Comparison of ENCODE assay signal across 10 mouse cellular contexts in the genomic region with DNA sequence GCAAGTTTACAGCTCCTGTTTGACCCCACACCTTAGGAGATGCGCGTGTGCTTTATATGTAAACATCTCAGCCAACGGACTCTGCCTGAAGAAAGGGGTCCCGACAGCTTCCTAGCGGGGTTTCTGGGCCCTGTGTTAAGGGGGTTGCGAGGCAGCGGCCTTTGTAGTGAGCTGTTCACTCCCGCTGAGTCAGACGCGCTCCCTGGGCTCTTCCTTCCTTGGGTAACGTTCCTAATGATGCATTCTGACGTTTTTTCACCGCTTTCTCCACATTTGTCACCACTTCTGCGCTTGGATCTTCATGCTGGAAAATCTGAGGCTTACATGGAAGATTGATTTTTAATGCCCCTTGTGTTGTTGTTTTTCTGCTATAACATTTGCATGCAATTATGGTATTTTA. TPM values are rescaled to one million over a fixed set of nuclear protein-coding genes. Genes with fewer than 3 reads are reported as not detected.
DNase-seq lines count a peak whose midpoint lies in the region; ATAC-seq and TF ChIP-seq lines count a peak whose summit lies in the region.
"Had no signal": no experiment of that assay in that cellular context is flagged by ENCODE, and none has a peak within 500 bp of the region (broad histone marks: within the 10 kb centered on the region; RNA-seq: fewer than 3 reads in every experiment).

No protein-coding gene starts in this region.

- peak overlapping the region; percentile 6; the same call in 1 of the 2 replicates for H3K4me3 ChIP-seq in lung, embryonic 14.5 days (ENCODE audit: low read depth, low read length)
- H3K4me3 ChIP-seq in forebrain, postnatal 0 days (ENCODE audit: low read depth, low read length), result no peak overlapping the region
- H3K4me3 ChIP-seq in liver, embryonic 13.5 days (replicated peaks), result peak overlapping the region; percentile 42
- no peak overlapping the region for H3K4me3 ChIP-seq in stomach, postnatal 0 days (ENCODE audit: low read depth, low read length)
- H3K4me3 ChIP-seq: megakaryocyte, embryonic 14.5 days had no signal

- 3% methylated on average over 14 of the region's 14 CpGs for WGBS in lung, embryonic 14.5 days
- WGBS in forebrain, postnatal 0 days, result 7% methylated on average over 14 of the region's 14 CpGs
- 6% methylated on average over 14 of the region's 14 CpGs for WGBS in liver, embryonic 13.5 days (ENCODE audit: insufficient replicate concordance)
- WGBS in stomach, postnatal 0 days, result 8% methylated on average over 14 of the region's 14 CpGs

- no peaks in the 10 kb centered on the region for H3K36me3 ChIP-seq in lung, embryonic 14.5 days (ENCODE audit: insufficient read depth)
- H3K36me3 ChIP-seq in forebrain, postnatal 0 days (ENCODE audit: insufficient read depth), result no peaks in the 10 kb centered on the region
- H3K36me3 ChIP-seq in liver, embryonic 13.5 days, result peaks cover 19% of the 10 kb centered on the region
- no peaks in the 10 kb centered on the region for H3K36me3 ChIP-seq in stomach, postnatal 0 days (ENCODE audit: control insufficient read depth, insufficient read depth, low read length)

- peak; percentile 50 for DNase-seq in lung, embryonic 14.5 days
- DNase-seq in lung, postnatal 4 days, result no peak
- no peak for DNase-seq in forebrain, postnatal 0 days
- DNase-seq in liver, embryonic 13.5 days, result peak; percentile 4
- no peak for DNase-seq in stomach, postnatal 0 days (ENCODE audit: low spot score)
- DNase-seq in left cerebral cortex, adult 8-10 months (ENCODE audit: low spot score in 2 of 2), result no peak
- no peak for DNase-seq in spleen, postnatal 36 days (ENCODE audit: low spot score in 2 of 2)

- no peak overlapping the region for H3K27ac ChIP-seq in lung, embryonic 14.5 days (ENCODE audit: low read depth)
- H3K27ac ChIP-seq in forebrain, postnatal 0 days (ENCODE audit: low read depth, low read length), result no peak overlapping the region
- H3K27ac ChIP-seq in liver, embryonic 13.5 days, result no peak overlapping the region; the same call in 1 of the 2 replicates
- H3K27ac ChIP-seq in stomach, postnatal 0 days (replicated peaks), result no peak overlapping the region

- H3K4me1 ChIP-seq in lung, embryonic 14.5 days (ENCODE audit: insufficient read depth), result no peaks in the 10 kb centered on the region
- no peaks in the 10 kb centered on the region for H3K4me1 ChIP-seq in forebrain, postnatal 0 days (ENCODE audit: insufficient read depth)
- peaks cover 15% of the 10 kb centered on the region for H3K4me1 ChIP-seq in liver, embryonic 13.5 days (replicated peaks)
- no peaks in the 10 kb centered on the region for H3K4me1 ChIP-seq in stomach, postnatal 0 days (replicated peaks; ENCODE audit: control insufficient read depth, insufficient read depth)

- no peak for TF ChIP-seq CTCF in lung, embryonic 14.5 days (IDR thresholded peaks at IDR 0.05; ENCODE audit: low read depth)
- no peak for TF ChIP-seq CTCF in forebrain, postnatal 0 days (IDR thresholded peaks at IDR 0.05; ENCODE audit: low read depth)
- TF ChIP-seq CTCF in stomach, postnatal 0 days (IDR thresholded peaks at IDR 0.05; ENCODE audit: low read depth), result no peak

- no peak for TF ChIP-seq EP300 in stomach, postnatal 0 days (optimal IDR thresholded peaks at IDR 0.05)

- no peaks in the 10 kb centered on the region for H3K27me3 ChIP-seq in lung, embryonic 14.5 days (ENCODE audit: insufficient read depth, low read length)
- no peaks in the 10 kb centered on the region for H3K27me3 ChIP-seq in forebrain, postnatal 0 days (ENCODE audit: insufficient read depth, low read length)
- 0 out of 2 replicates have a peak, but pooled peaks cover 2% of the 10 kb centered on the region for H3K27me3 ChIP-seq in liver, embryonic 13.5 days
- no peaks in the 10 kb centered on the region for H3K27me3 ChIP-seq in stomach, postnatal 0 days (ENCODE audit: control insufficient read depth, insufficient read depth, low read length)
- H3K27me3 ChIP-seq: Patski had no signal

- no peak overlapping the region for H3K9ac ChIP-seq in lung, embryonic 14.5 days
- H3K9ac ChIP-seq in forebrain, postnatal 0 days, result no peak overlapping the region
- H3K9ac ChIP-seq in liver, embryonic 13.5 days, result 0 out of 2 replicates have a peak overlapping the region, but pooled peaks have one; percentile 46
- H3K9ac ChIP-seq in stomach, postnatal 0 days (ENCODE audit: low read length), result no peak overlapping the region

- H3K9me3 ChIP-seq in lung, embryonic 14.5 days (ENCODE audit: low read depth, low read length), result no peaks in the 10 kb centered on the region
- no peaks in the 10 kb centered on the region for H3K9me3 ChIP-seq in forebrain, postnatal 0 days (ENCODE audit: low read length)
- no peaks in the 10 kb centered on the region for H3K9me3 ChIP-seq in liver, embryonic 13.5 days (replicated peaks)
- no peaks in the 10 kb centered on the region for H3K9me3 ChIP-seq in stomach, postnatal 0 days (ENCODE audit: control insufficient read depth, low read length)
- H3K9me3 ChIP-seq: megakaryocyte, embryonic 14.5 days had no signal

- no peak for ATAC-seq in lung, embryonic 14.5 days (ENCODE audit: insufficient read depth)
- ATAC-seq in forebrain, postnatal 0 days, result no peak
- no peak for ATAC-seq in liver, embryonic 13.5 days (ENCODE audit: low read depth)
- ATAC-seq in stomach, postnatal 0 days (ENCODE audit: low FRiP score, low TSS enrichment), result no peak
- ATAC-seq: Patski had no signal

- H3K4me2 ChIP-seq in lung, embryonic 14.5 days, result peak overlapping the region; percentile 46
- H3K4me2 ChIP-seq in forebrain, postnatal 0 days (ENCODE audit: low read depth), result peak overlapping the region; percentile 23; the same call in 1 of the 2 replicates
- H3K4me2 ChIP-seq in liver, embryonic 13.5 days, result peak overlapping the region; percentile 69
- H3K4me2 ChIP-seq in stomach, postnatal 0 days (replicated peaks; ENCODE audit: low read depth), result peak overlapping the region; percentile 31; the same call in 1 of the 2 replicates

RNA-seq across cellular contexts. Expression of a gene that starts 12.7 kb away (rescaled TPM):
- polyA plus RNA-seq in lung, embryonic 14.5 days (2014; fragmentation: Nextera tagmentation; extraction: Ambion mirVana), result 2.9 and 3.0 TPM in 2 replicates
- total RNA-seq in forebrain, postnatal 0 days (2014; rRNA removed), result 0.43 and 1.6 TPM in 2 replicates
- 0.49 and 1.6 TPM in 2 replicates for polyA plus RNA-seq in forebrain, postnatal 0 days (2015; fragmentation: Nextera tagmentation; extraction: Ambion mirVana)
- polyA plus RNA-seq in liver, embryonic 13.5 days (2015; fragmentation: Nextera tagmentation; extraction: Ambion mirVana), result 0.34 and 0.69 TPM in 2 replicates
- 0.47 and 0.74 TPM in 2 replicates for polyA plus RNA-seq in stomach, postnatal 0 days (2015; fragmentation: Nextera tagmentation; extraction: Ambion mirVana)
- total RNA-seq in left cerebral cortex, adult 8-10 months (2022), result 1 to 10 TPM in 3 of 4 experiments, under 1 TPM in 1; 0.89 to 2.8 (median 1.2) TPM
- total RNA-seq: hematopoietic stem cell, adult 5-6 weeks had no signal

RNA-seq across cellular contexts. Expression of a gene that starts 54.1 kb away (rescaled TPM):
- 55.2 and 57.5 TPM in 2 replicates for polyA plus RNA-seq in lung, embryonic 14.5 days (2014; fragmentation: Nextera tagmentation; extraction: Ambion mirVana)
- total RNA-seq in forebrain, postnatal 0 days (2014; rRNA removed), result 23.6 and 30.4 TPM in 2 replicates
- polyA plus RNA-seq in forebrain, postnatal 0 days (2015; fragmentation: Nextera tagmentation; extraction: Ambion mirVana), result 14.3 and 18.7 TPM in 2 replicates
- polyA plus RNA-seq in liver, embryonic 13.5 days (2015; fragmentation: Nextera tagmentation; extraction: Ambion mirVana), result 18.5 and 24.0 TPM in 2 replicates
- polyA plus RNA-seq in stomach, postnatal 0 days (2015; fragmentation: Nextera tagmentation; extraction: Ambion mirVana), result 7.1 and 7.6 TPM in 2 replicates
- total RNA-seq in left cerebral cortex, adult 8-10 months (2022), result 10 to 100 TPM in 2 of 4 experiments, 1 to 10 TPM in 2; 9.1 to 12.8 (median 10.4) TPM

Comparison
In these comparisons a context has a peak if more than half of its experiments do, and no peak if none do; other contexts are left out.
1. DNase-seq: peak in lung, embryonic 14.5 days (single experiment) and liver, embryonic 13.5 days (single experiment); none in lung, postnatal 4 days (0 of 2), forebrain, postnatal 0 days (single experiment), stomach, postnatal 0 days (single experiment), left cerebral cortex, adult 8-10 months (0 of 2) and spleen, postnatal 36 days (0 of 2).
2. H3K4me3 ChIP-seq: peak in lung, embryonic 14.5 days (single experiment) and liver, embryonic 13.5 days (single experiment); none in forebrain, postnatal 0 days (single experiment) and stomach, postnatal 0 days (single experiment).
3. Peak in every context shown above with its lines, with median percentiles within 50 percentile points of each other: H3K4me2 ChIP-seq.